Mouse (Mus musculus) cerebellum, adult 11-12 months (tissue): Measurements from ENCODE around the gene Klhdc10.

Experiments
- DNase-seq: peaks from one replicate; pipeline ENCODE4 v3.0.0; 2022

Gene Klhdc10

DNA sequence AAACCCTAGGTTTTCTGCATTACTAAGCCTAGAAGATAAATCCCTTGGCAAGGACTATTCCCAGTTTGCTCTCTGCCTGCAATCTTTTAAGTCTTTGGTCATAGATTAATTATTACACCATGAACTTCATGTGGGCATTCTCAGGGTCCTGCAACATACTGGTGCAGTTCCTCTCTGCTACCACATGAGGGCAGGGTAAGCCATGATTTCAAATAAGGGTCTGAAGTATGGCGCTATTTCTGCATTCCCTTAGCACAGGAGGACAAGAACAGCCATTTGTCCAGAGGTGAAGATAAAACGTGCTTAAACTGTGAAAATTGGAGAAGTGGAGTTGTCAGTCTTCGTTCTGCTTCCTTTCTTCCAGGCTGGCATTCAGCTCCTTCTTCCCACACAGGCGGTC, 1.8 kb downstream of the Klhdc10 start:
- DNase-seq = peak; percentile 72

DNA sequence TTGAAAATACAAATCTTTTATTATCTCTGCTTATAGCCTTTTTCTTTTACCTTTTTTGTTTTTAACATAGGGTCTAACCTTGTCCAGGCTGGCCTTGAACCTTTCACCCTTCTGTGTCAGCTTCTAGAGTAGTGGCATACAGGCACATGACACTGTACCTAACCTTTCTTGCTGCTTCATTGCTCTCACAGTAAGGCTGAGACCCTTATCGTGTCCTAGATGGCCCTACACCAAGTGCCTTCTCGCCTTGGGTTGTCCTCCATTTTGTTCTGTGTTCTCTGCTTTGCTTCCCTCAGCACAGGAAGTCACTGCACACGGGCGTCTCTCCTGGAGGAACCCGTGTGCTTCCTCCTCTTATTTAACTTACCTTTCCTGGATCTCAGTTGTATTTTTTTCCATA, 3.0 kb downstream of the Klhdc10 start:
- no peak for DNase-seq

DNA sequence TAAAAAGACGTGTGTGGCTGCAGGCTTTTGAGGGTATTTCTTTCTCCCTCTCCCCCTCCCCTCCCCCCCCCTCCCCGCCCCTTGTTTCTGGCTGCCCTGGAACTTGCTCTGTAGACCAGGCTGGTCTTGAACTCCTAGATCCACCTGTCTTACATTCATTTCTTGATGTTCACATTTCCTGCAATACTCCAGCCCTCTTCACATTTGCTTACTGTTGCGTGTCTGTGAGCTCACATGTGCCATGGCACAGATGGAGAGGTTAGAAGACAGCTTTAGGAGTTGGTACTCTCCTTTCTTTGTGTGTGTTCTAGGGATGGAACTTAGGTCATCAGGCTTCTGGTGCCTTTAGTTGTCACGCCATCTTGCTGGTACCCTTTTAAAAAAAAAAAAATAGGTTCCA, 6.6 kb downstream of the Klhdc10 start:
- DNase-seq = no peak

DNA sequence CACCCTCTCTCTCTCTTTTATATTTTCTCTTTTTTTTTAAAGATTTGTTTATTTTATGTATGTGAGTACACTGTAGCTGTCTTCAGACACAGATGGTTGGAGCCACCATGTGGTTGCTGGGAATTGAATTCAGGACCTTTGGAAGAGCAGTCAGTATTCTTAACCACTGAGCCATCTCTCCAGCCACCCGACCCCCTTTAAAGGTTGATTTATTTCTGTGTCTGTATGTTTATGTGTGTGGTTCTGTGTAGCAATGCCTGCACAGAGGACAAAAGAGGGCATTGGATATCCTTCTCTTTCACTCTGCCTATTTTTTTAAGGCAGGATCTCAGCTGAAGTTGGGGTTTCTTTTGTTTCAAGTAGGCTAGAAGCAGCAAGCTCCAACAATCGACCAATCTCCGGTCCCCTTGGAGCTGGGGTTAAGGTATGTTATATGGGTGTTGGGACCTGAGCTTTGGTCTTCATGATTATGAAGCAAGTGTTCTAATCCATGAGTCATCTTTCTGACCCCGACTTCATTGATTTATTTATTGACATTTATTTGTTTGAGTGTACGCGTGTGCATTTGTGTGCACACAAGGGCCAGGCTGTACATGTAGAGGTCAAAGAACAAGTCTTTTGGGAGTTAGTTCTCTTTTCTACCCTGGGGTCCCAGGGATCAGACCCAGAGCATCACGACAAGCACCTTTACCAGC, 7.9 kb downstream of the Klhdc10 start:
- no peak for DNase-seq

DNA sequence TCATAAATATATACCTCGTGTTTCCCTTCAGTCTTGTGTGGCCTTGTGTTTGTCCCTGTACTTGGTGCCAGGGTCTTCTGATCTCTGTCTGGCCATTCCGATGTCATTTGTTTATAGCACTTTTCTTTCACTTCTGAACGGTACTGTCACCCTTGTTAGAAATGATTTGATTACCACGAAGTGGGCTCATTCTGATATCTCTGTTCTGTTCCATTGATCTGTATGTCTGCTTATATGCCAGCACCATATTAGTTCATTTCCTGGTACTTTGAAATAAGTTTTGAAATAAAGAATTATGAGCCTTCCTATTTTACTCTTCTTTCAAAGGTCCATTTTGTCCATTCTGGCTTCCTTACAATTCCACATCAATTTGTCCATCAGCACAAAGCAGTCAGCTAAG, 9.6 kb downstream of the Klhdc10 start:
- DNase-seq = no peak

DNA sequence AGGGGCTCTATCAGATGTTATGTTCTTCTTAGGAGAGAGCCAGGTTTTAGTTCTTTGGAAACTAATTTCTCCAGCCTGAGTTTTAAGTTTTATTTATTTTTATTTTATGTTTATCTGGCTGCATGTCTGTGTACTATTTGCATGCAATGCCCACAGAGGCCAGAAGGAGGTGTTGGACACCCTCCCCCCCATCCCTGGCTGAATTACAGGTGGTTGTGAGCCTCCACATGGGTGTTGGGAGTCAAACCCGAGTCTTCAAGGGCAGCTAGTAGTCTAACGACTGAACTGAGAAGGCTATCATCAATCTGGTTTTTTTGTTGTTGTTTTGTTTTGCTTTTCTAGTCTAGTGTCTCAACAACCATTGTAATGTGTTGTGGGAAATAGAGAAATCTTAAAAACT, 14.5 kb downstream of the Klhdc10 start:
- DNase-seq = no peak

DNA sequence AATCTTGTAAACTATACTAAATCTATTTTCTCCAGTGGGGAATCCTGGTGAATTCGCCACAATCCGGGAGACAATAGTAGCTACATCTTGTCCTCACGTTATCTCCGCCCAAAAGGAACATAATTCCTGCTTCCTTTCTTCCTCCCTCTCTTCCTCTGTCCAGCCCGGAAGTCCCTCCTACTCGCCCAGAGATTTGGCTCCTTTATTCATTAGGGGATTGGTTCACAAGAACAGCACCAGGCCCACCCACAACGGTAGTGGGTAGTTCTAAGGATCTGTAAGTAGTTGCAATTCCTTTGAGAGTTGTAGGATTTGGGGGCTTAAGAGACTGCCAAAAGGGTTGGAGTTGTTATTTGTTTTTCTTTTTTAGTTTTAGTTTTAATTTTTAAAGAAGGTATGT, 15.1 kb downstream of the Klhdc10 start:
- no peak for DNase-seq

DNA sequence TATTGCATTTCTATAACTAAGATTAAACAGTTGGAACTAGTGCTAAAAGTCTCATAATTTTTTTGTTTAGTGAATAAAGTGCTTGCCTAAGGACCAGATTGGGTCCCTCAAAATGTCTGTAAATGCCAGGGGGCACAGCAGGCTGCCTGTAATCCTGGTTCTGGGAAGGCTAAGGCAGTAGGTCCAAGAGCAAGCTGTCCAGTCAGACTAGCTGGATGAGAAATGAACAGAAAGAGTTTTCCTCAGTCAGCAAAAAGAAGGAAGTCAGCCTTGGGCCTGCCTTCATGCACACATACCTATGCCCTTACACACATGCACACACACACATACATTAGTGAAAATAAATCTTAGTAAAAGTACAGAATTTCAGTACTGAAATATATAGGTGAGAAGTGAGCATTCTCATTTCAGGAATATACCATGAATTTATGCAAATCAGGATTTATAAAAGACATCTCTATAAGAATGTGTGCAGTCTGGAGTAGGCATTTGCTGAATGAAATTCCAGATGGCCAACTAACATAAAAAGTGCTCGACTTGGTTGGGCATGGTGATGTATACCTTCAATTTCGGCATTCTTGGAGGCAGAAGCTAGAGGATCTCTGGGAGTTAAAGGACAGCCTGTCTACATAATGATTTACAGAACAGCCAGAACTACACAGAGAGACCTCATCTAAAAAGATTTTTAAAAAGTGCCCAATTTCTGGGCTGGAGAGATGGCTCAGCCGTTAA, 31.0 kb downstream of the Klhdc10 start:
- peak; percentile 51 for DNase-seq

DNA sequence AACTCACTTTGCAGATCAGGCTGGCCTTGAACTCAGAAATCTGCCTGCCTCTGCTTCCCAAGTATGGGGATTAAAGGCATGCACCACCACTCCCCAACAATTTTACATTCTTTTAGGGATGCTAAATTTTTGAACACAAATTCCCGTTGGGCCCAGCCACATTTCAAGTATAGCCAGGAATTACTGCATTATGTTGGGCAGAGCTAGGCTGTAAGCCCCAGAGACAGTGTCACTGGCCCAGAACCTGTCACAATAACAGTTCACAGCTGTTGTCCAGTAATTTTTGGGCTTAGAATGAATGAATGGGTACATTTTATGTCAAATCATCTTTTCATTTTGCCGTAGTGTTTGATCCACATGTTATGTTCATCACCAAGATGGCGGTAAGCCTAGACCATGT, 34.8 kb downstream of the Klhdc10 start:
- no peak for DNase-seq

DNA sequence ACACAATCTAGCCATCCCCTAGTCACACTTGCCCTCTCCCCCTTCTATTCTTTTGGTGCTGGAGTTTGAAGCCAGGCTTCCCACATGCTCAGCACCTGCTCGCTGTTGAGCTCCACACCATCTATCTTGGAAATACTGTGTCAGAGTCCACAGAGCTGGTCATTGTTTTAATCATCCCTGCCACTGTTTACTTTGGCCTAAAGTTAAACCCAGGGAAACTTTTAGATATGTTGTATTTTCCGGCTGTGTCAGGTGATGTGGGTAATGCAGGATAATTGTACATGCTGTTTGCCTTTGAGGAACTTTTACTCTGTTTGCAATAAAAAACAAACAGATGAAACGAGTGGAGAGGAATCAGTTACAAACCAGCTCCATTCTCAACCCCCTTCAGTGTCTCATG, 35.4 kb downstream of the Klhdc10 start:
- DNase-seq = no peak

DNA sequence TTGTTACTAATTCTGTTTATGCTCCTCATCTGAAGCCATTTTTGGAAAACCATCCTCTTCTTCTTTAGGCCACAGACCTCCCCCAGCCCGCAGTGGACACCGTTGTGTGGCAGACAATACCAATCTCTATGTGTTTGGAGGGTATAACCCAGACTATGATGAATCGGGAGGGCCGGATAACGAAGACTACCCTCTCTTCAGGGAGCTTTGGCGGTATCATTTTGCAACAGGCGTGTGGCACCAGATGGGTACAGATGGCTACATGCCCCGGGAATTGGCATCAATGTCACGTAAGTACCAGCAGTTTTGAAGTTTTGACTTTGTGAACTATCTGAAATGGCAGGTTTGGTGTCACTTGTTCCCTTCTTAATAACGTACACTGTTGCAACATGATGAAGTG, 37.9 kb downstream of the Klhdc10 start:
- no peak for DNase-seq

DNA sequence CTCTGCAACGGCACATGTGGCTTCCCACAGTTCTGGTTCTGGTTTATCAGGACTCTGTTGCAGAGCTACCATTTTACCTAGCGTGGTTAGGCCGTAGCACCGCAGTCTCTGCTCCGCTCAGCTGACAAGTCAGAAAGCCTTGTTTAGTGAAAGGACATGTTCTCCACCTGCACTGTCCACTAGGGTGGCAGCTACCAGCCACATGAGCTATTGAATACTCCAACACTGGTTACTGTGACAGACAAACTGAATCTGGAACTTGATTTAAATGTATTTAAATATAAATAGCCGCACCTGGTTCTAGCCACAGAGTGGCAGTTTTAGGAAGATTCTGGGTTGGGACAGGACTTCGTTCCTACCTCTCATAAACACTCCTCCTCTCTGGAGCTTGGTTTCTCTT, 55.3 kb downstream of the Klhdc10 start:
- no peak for DNase-seq

DNA sequence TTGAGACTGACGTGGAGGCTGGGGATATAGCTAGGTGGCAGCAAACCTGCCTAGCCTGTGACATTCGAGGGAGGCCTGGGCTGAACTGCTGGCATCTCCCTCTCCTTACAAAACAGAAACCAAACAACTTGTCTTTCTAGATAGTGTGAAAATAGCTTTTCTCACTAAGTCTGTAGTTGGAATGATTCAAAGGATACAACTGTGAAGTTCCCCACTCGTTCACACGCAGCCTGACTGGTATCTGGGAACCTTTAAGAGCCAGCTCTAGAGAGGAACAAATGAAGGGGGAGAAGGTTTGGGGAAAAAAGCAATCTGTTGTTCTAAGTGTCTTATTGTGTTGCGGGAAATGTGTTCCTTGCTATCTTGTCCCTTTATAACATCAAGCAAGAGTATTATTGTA, 57.0 kb downstream of the Klhdc10 start:
- DNase-seq = no peak

DNA sequence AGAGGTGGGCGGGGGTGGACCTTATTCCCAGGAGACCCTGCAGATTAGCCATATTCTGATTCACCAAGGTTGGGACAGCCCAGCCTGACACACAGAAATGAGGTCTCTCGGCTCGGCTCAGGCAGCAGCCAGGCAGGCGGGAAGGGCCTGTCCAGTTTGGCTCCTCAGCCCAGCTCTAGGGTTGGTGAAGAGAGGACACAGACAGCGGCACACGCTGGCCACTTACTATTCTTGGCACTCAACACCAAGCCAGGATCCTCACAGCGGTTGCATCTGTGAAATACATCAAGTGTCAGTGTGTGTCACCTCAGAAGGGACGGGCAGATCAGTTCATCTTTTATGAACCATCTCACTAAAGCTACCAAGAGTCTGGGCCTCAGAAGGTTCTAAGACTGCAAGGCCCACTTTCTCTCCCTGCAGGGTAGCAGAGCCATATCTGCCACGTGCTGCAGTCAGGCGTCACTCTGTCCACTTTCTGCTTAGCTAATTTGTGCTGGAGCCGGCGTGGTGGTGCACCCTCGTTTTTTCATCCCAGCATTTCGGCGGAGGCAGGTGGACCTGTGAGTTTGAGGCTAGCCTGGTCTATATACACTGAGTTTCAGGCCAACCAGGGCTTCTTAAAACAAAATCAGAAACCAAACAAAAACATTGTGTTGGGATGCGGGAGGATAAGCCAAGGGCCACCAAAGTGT, 57.5 kb downstream of the Klhdc10 start:
- DNase-seq = peak; percentile 53

DNA sequence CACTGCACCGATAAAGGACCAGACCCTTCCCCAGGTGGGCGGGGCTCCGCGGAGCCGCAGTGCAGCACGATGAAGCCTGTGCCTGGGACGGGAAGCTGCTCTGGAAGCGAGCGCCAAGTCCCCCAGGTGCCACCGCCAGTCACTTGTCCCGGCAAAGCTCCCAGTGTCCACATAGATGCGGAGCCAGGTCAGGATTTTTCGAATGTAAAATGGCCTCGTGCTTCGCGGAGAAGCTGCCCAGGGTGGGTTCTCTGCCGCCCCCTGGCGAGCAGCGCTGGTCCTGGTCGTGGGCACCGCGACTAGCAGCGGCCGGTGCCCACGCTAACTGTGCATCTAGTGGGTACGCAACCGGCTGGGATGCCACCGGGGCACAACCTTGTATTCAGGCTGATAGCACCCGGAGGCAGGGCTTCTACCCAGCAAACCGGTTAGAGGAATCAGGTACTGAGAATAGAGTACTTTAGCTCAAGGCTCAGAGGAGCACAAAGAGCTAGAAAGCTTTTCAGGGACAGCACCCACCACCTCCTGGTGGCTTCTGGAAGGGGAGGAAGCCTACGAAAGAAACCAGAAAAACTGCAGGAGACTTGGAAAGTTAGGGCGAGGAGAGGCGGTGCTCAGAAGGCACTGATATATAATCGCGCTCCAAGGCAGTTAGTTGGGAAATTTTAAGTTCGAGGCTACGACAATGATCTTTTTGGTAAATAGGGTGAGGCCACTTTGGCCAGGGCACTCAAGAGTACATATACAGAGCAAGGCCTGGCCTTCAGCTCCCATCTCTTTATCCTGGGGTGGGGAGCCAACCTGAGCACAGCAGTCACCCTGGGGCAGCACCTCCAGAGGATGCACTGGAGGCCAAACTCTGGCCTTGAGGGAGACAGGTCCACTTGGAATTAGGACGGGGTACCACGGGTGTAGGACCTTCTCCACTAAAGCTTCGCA, 58.4 kb downstream of the Klhdc10 start:
- peak; percentile 84 for DNase-seq

DNA sequence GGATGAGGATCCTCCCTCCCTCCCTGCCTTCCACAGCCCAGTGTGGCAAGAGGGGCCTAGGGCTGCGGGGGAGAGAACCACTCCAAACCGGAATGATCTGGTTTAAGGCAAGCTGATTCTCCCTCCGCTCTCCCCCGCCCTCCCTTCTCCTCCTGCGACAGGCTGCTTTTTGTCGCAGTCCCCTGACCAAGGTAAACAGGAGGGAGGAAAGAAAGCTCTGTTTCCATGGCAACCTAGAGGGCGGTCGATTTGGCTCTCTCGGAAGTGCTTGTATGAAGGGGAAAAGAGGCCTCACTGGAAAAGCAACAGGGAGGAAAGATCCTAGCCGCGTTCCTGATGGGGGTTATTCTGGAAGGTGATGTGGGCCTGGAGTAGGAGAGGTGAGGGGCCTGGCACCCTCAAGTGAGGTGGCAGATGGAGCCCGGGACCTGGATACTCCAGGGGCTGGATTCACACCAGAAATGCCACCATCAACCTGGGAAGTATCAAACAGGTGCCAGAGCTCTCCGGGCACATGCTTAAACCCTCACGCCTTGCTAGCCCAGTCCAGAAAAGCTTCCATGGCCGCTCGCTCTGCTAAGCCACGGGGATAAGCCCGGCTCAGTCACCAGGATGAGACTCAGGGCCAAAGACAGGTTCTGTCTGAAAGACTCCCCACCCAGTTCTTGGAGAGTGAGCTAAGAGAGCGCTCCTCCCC, 59.2 kb downstream of the Klhdc10 start:
- DNase-seq = peak; percentile 96

DNA sequence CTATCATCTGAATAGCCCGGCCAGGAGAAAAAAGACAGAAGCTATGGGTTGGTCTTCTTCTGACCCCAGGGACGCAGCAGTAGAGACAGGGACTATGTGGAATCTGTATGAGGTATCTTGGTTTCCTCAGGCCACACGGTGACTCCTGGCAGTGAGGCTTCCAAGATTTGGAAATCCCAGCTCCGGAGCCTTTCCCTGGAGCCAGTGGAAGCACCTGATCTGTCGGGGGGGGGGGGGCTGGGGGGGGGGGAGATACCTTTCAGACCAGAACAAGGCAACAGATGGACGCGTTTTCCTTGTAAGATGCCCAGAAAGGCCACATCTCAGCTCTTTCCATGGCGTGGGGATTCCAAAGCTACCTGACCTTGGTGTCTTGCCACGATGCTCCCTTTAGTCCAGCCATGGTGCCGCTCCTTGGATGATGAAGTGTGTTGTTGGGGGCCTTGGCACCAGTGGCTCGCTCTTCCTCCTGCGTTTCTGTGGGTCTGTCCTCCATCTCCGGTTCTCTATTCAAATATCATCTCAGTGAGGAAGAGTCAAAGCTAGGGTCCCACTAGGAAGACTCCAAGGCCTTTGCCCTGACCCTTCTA, 60.2 kb downstream of the Klhdc10 start:
- DNase-seq = peak; percentile 64

DNA sequence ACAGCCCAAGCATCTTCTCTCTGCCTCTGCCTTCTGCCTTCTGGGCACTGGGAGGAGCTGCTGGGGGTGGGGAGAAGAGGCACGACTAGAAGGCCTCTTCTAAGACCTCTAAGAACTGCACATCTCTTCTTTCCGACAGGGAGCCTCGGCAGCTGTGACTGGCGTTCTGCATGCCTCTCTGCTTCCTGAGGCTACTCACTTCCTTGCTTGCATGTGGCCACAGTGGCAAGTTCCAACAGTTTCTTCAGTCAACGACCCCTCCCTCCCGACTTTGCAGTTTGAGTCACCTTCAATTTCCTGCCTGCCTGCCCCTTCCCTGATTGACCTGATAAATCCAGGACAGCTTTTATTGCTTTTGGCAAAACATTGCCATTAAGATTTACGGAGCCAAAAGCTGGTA, 61.2 kb downstream of the Klhdc10 start:
- DNase-seq = no peak

DNA sequence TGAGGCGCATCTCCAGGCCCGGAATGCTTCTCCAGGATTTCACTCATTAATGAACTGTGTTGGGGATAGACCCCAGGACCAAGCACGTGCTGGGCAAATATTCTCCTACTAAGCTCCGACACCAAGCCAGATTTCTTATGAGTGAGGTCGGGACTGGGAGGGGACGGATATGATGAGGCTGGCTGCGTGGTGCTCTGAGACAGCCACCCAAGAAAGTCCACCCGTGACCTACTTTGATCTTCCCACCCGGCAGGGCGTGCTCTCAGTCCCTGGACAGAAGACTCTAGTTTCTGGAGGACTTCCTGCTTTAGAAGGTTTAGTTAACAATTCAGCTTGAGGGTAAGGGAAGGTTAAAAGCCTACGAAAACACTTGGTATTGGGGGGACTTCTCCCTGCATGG, 63.9 kb downstream of the Klhdc10 start:
- DNase-seq = peak; percentile 29

DNA sequence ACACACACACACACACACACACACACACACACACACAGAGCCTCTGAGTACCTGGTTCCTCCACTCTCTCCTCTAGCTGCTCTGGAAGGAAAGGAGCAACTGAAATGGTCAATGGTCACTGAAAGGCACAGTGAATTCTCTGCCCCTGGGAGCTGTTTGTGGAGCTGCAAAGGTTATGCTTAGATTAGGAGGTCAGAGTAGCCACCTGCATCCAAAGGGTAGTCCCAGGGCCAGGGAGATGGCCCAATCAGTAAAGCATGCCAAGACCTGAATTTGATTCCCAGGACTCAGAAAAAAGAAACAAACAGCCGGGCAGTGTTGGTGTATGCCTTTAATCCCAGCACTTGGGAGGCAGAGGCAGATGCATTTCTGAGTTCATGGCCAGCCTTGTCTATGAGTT, 66.4 kb downstream of the Klhdc10 start:
- no peak for DNase-seq

DNA sequence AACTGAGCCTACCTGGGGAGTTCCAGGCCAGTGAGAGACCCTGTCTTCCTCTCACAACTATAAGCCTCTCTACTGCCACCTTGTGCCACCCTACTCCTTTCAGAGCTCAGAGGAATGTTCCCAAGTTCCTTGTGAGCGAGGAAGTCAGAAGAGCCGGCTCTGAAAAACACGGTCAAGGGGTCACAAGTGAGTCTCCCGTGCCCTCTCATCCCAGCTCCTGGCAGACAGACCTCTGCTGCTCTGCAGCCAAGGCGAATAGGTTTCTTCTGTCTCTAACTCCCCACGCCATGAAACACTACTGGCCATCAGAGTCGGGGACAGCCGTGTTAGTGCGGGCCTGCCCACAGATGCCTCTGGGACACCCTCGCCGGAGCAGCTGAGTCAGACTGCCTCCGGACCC, 67.0 kb downstream of the Klhdc10 start:
- peak; percentile 74 for DNase-seq

DNA sequence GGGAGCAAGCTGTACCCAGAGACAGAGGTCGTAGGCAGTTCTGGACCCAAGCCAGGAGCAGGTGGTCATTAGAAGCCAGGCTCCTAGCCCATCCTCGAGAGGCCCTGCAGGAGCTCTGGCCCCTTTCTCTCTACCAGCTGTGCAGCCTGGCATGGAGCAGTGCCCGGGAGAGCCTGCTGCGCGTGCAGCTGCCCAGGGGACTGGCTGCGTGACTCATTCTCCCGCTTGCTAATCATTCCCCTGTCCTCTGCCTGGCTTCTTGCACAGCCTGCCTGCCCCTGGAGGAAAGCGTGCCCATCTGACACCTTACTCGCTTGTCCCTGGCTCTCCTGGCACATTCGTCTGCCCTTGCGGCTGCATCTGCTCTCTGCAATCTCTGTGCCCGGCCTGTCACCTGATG, 67.7 kb downstream of the Klhdc10 start:
- peak; percentile 94 for DNase-seq
